Mouse (Mus musculus): ENCODE data around the gene Vmn1r1. TPM values are rescaled to one million over a fixed set of nuclear protein-coding genes. Genes with fewer than 3 reads are reported as not detected.
"Not testable (repeated sequence)": the region's sequence is repeated elsewhere in the genome, so short reads cannot be mapped to it uniquely, and the experiment has no call there.

Vmn1r1 gene
- total RNA-seq (2014; fragmentation: Nextera tagmentation), result not detected in 2 replicates
- 0.06 and 0.22 TPM in 2 replicates for total RNA-seq (2017)
- polyA plus RNA-seq (2012), result not detected in 2 replicates

DNA sequence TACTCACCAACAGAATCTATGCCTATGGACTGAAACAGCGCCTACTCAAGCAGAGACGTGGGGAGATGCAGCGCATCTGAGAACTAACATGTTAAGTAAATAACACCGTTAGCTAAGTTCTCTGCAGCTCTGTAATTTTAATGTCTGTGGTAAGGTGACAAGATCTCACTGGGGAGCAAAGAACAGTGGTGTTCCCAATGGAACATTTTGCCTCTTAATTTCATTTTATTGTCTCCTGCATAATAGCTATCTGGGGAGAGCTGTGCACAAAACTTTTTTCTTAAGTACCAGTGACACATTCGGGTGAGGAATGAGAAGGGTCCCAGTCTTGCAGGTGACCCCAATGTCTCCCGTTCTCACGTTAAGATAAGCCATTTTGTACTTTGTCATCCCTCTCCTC is at the start of gene Vmn1r1:
TSS of gene Vmn1r1 (minus strand) at position 101 of the 400 bp plus-strand sequence.
- no peak for DNase-seq (ENCODE audit: low spot score)
- Histone ChIP-seq H3K9me3 (replicated peaks) (no peaks in the 10 kb centered on the region), H3K4me1 (ENCODE audit: insufficient read depth, low read depth, low read length) (no peaks in the 10 kb centered on the region), H3K36me3 (replicated peaks) (no peaks in the 10 kb centered on the region), H3K27me3 (ENCODE audit: insufficient read depth, low read length) (0 out of 2 replicates have a peak, but pooled peaks cover 3% of the 10 kb centered on the region), H3K4me3 (ENCODE audit: low read depth, low read length) (no peak within 1 kb of the TSS)
- TF ChIP-seq GATA1 (IDR thresholded peaks at IDR 0.05; ENCODE audit: borderline replicate concordance, low read length) (no peak), TAL1 (conservative IDR thresholded peaks at IDR 0.05; ENCODE audit: low read depth, low read length) (no peak), GATA2 (IDR thresholded peaks at IDR 0.05; ENCODE audit: borderline replicate concordance, low read depth, low read length) (no peak), CTCF (IDR thresholded peaks at IDR 0.05; ENCODE audit: low read depth, low read length) (no peak), POLR2AphosphoS5 (IDR thresholded peaks at IDR 0.05; ENCODE audit: insufficient replicate concordance, low read depth, low read length) (no peak)
- ATAC-seq (ENCODE audit: extremely low read depth, insufficient number of reproducible peaks, low FRiP score, poor library complexity, severe bottlenecking), result no peak

GRCm38 (mm10) chr1:182210322-182210721 is 46.0 kb upstream of the Vmn1r1 start:
- TF ChIP-seq POLR2AphosphoS5 (IDR thresholded peaks at IDR 0.05; ENCODE audit: insufficient replicate concordance, low read depth, low read length) (no peak), TAL1 (conservative IDR thresholded peaks at IDR 0.05; ENCODE audit: low read depth, low read length) (no peak), GATA1 (IDR thresholded peaks at IDR 0.05; ENCODE audit: borderline replicate concordance, low read length) (no peak), CTCF (IDR thresholded peaks at IDR 0.05; ENCODE audit: low read depth, low read length) (no peak), GATA2 (IDR thresholded peaks at IDR 0.05; ENCODE audit: borderline replicate concordance, low read depth, low read length) (no peak)
- no peaks in the 10 kb centered on the region for H3K36me3 ChIP-seq (replicated peaks)
- no peak overlapping the region for H3K4me3 ChIP-seq (ENCODE audit: low read depth, low read length)
- H3K4me1 ChIP-seq (ENCODE audit: insufficient read depth, low read depth, low read length), result no peaks in the 10 kb centered on the region
- DNase-seq (ENCODE audit: low spot score) (no peak), ATAC-seq (ENCODE audit: extremely low read depth, insufficient number of reproducible peaks, low FRiP score, poor library complexity, severe bottlenecking) (no peak)
- no peaks in the 10 kb centered on the region for H3K9me3 ChIP-seq (replicated peaks)
- no peaks in the 10 kb centered on the region for H3K27me3 ChIP-seq (ENCODE audit: insufficient read depth, low read length)

DNA sequence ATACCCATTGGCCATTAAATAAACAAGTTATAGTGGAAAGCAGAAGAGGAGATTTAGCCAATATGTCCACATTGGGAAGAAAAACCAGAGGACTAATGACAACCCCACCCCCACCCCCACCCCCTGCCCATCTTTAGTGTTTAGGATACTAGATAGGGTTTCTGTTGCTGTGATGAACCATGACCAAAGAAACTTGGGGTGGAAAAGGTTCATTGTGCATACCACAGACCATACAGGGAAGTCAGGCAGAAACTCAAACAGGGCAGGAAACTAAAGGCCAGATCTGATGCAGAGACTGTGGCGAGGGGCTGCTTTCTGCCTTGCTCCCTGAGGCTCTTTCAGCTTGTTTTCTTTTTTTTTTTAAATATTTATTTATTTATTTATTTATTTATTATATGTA is 28.3 kb upstream of the Vmn1r1 start:
- H3K4me1 ChIP-seq (ENCODE audit: insufficient read depth, low read depth, low read length), result no peaks in the 10 kb centered on the region
- DNase-seq (ENCODE audit: low spot score), result no peak
- no peak for ATAC-seq (ENCODE audit: extremely low read depth, insufficient number of reproducible peaks, low FRiP score, poor library complexity, severe bottlenecking)
- H3K36me3 ChIP-seq (replicated peaks), result no peaks in the 10 kb centered on the region
- no peak overlapping the region for H3K4me3 ChIP-seq (ENCODE audit: low read depth, low read length)
- no peaks in the 10 kb centered on the region for H3K27me3 ChIP-seq (ENCODE audit: insufficient read depth, low read length)
- no peaks in the 10 kb centered on the region for H3K9me3 ChIP-seq (replicated peaks)
- TF ChIP-seq GATA1 (IDR thresholded peaks at IDR 0.05; ENCODE audit: borderline replicate concordance, low read length) (no peak), CTCF (IDR thresholded peaks at IDR 0.05; ENCODE audit: low read depth, low read length) (no peak), GATA2 (IDR thresholded peaks at IDR 0.05; ENCODE audit: borderline replicate concordance, low read depth, low read length) (no peak), TAL1 (conservative IDR thresholded peaks at IDR 0.05; ENCODE audit: low read depth, low read length) (no peak), POLR2AphosphoS5 (IDR thresholded peaks at IDR 0.05; ENCODE audit: insufficient replicate concordance, low read depth, low read length) (no peak)

- Histone ChIP-seq H3K4me1 (ENCODE audit: insufficient read depth, low read depth, low read length) (no peaks in the 10 kb centered on the region), H3K9me3 (replicated peaks) (no peaks in the 10 kb centered on the region), H3K36me3 (replicated peaks) (no peaks in the 10 kb centered on the region), H3K4me3 (ENCODE audit: low read depth, low read length) (no peak overlapping the region), H3K27me3 (ENCODE audit: insufficient read depth, low read length) (no peaks in the 10 kb centered on the region)
- no peak for DNase-seq (ENCODE audit: low spot score)
- ATAC-seq (ENCODE audit: extremely low read depth, insufficient number of reproducible peaks, low FRiP score, poor library complexity, severe bottlenecking), result no peak
- no peak for TF ChIP-seq POLR2AphosphoS5 (IDR thresholded peaks at IDR 0.05; ENCODE audit: insufficient replicate concordance, low read depth, low read length)
Measured at GRCm38 (mm10) chr1:182191816-182192545, 27.7 kb upstream of the Vmn1r1 start.

- H3K4me1 ChIP-seq (ENCODE audit: insufficient read depth, low read depth, low read length), result no peaks in the 10 kb centered on the region
- no peak overlapping the region for H3K4me3 ChIP-seq (ENCODE audit: low read depth, low read length)
- no peaks in the 10 kb centered on the region for H3K9me3 ChIP-seq (replicated peaks)
- DNase-seq (ENCODE audit: low spot score), result no peak
- TF ChIP-seq POLR2AphosphoS5 (IDR thresholded peaks at IDR 0.05; ENCODE audit: insufficient replicate concordance, low read depth, low read length), result no peak
- TF ChIP-seq CTCF (IDR thresholded peaks at IDR 0.05; ENCODE audit: low read depth, low read length), result no peak
- no peak for TF ChIP-seq TAL1 (conservative IDR thresholded peaks at IDR 0.05; ENCODE audit: low read depth, low read length)
- no peak for TF ChIP-seq GATA1 (IDR thresholded peaks at IDR 0.05; ENCODE audit: borderline replicate concordance, low read length)
- TF ChIP-seq GATA2 (IDR thresholded peaks at IDR 0.05; ENCODE audit: borderline replicate concordance, low read depth, low read length), result no peak
- no peak for ATAC-seq (ENCODE audit: extremely low read depth, insufficient number of reproducible peaks, low FRiP score, poor library complexity, severe bottlenecking)
- H3K27me3 ChIP-seq (ENCODE audit: insufficient read depth, low read length), result no peaks in the 10 kb centered on the region
- H3K36me3 ChIP-seq (replicated peaks), result no peaks in the 10 kb centered on the region
Measured at GRCm38 (mm10) chr1:182191181-182191580, 26.9 kb upstream of the Vmn1r1 start.

DNA sequence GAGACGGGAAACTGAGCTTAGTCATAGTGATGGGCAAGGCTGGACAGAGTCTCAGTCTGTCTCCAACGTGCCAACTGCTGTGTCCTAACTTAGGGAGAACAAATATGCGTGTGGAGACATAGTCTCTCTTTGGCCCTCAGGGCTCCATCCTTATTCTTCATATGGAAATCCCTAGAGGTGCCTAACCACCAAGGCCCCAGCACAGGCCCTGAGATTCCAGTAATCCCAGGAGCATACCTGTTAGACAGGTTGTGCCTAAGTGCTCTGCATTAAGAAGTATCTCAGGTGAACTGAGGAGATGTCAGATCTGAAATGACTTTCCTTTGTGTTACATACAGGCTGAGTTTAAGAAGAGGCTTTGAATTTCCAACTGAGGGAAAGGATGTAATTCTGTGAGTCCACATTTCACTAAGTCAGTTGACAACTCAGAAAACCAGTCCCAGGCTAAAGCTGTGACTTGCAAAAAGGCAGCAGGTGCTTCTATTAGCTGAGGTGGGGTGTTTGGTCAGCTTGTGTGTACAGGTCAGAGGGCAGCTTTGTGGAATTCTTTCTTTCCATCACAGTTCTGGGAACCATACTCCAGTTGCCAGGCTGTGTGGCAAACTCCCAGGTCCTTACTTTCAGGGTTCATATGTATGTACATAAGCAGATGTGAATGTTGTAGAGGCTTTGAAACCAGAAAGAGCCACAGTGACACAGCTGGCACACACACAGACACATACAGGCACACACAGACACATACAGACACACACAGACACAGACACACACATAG is 25.6 kb upstream of the Vmn1r1 start:
- Histone ChIP-seq H3K4me1 (ENCODE audit: insufficient read depth, low read depth, low read length) (no peaks in the 10 kb centered on the region), H3K9me3 (replicated peaks) (no peaks in the 10 kb centered on the region), H3K4me3 (ENCODE audit: low read depth, low read length) (no peak overlapping the region), H3K27me3 (ENCODE audit: insufficient read depth, low read length) (no peaks in the 10 kb centered on the region), H3K36me3 (replicated peaks) (no peaks in the 10 kb centered on the region)
- ATAC-seq (ENCODE audit: extremely low read depth, insufficient number of reproducible peaks, low FRiP score, poor library complexity, severe bottlenecking) (no peak), DNase-seq (ENCODE audit: low spot score) (no peak)
- TF ChIP-seq POLR2AphosphoS5 (IDR thresholded peaks at IDR 0.05; ENCODE audit: insufficient replicate concordance, low read depth, low read length) (no peak), CTCF (IDR thresholded peaks at IDR 0.05; ENCODE audit: low read depth, low read length) (no peak), GATA1 (IDR thresholded peaks at IDR 0.05; ENCODE audit: borderline replicate concordance, low read length) (no peak), TAL1 (conservative IDR thresholded peaks at IDR 0.05; ENCODE audit: low read depth, low read length) (no peak), GATA2 (IDR thresholded peaks at IDR 0.05; ENCODE audit: borderline replicate concordance, low read depth, low read length) (no peak)

GRCm38 (mm10) chr1:182182449-182182848 is 18.2 kb upstream of the Vmn1r1 start:
- not testable (repeated sequence) for H3K9me3 ChIP-seq (replicated peaks); DNase-seq (ENCODE audit: low spot score); H3K36me3 ChIP-seq (replicated peaks); H3K27me3 ChIP-seq (ENCODE audit: insufficient read depth, low read length); H3K4me1 ChIP-seq (ENCODE audit: insufficient read depth, low read depth, low read length); H3K4me3 ChIP-seq (ENCODE audit: low read depth, low read length); ATAC-seq (ENCODE audit: extremely low read depth, insufficient number of reproducible peaks, low FRiP score, poor library complexity, severe bottlenecking)
